In the genomic region with DNA sequence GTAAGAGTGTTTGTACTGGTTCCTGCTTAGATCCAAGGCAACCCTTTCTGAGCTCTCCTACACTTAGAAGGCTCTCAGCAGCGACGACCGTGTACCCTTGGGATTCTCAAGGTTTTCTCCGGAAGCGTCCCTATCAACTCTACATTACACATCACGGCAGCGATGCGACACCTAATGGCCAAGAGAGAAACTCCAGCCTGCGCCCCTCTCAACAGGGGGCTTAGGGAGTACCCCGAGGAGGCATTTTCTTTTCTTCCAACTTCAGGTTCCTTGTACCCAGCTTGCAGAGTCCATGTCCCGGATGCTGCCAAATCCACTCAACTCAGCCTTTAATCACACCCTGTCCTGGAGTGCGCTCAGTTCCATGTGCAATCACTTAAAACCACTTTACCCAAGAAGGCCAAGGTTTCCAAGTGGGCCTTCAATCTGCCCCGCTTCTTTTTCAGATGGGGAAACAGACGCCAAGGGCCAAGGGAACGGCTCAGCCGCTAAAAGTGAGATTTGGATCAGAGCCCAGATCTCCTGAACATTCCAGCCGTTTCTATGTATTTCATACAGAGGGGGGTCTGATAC, we compare ENCODE assay signal across 8 mouse cellular contexts.
DNase-seq lines count a peak whose midpoint lies in the region; ATAC-seq and TF ChIP-seq lines count a peak whose summit lies in the region.

No protein-coding gene starts in this region.

- WGBS in embryonic facial prominence, embryonic 13.5 days: 4% methylated on average over 17 of the region's 17 CpGs
- 8% methylated on average over 17 of the region's 17 CpGs for WGBS in heart, embryonic 16.5 days
- WGBS in liver, postnatal 0 days (ENCODE audit: insufficient replicate concordance): 18% methylated on average over 17 of the region's 17 CpGs
- 18% methylated on average over 17 of the region's 17 CpGs for WGBS in neural tube, embryonic 14.5 days

- H3K4me1 ChIP-seq in embryonic facial prominence, embryonic 13.5 days: peaks cover 16% of the 10 kb centered on the region; the same call in 1 of the 2 replicates
- peaks cover 8% of the 10 kb centered on the region for H3K4me1 ChIP-seq in heart, embryonic 16.5 days (ENCODE audit: control insufficient read depth, insufficient read depth, low read length)
- H3K4me1 ChIP-seq in liver, postnatal 0 days (ENCODE audit: insufficient read depth): peaks cover 15% of the 10 kb centered on the region
- no peaks in the 10 kb centered on the region; the same call in 1 of the 2 replicates for H3K4me1 ChIP-seq in neural tube, embryonic 14.5 days (ENCODE audit: control insufficient read depth, insufficient read depth, low read length)

- peak overlapping the region; percentile 12; the same call in 1 of the 2 replicates for H3K27ac ChIP-seq in embryonic facial prominence, embryonic 13.5 days
- H3K27ac ChIP-seq in heart, embryonic 16.5 days (ENCODE audit: low read length): peak overlapping the region; percentile 36; the same call in 1 of the 2 replicates
- no peak overlapping the region for H3K27ac ChIP-seq in liver, postnatal 0 days (ENCODE audit: low read depth)
- no peak overlapping the region for H3K27ac ChIP-seq in neural tube, embryonic 14.5 days (ENCODE audit: low read depth, low read length)

- peak; percentile 63 for DNase-seq in adrenal gland, postnatal 25 days
- DNase-seq in kidney, postnatal 14 days: peak; percentile 67
- peak; percentile 50 for DNase-seq in liver, postnatal 0 days
- DNase-seq in thymus, postnatal 10 days (ENCODE audit: low spot score in 2 of 2): peak; percentile 48 to 71

- peak overlapping the region; percentile 31 for H3K4me3 ChIP-seq in embryonic facial prominence, embryonic 13.5 days
- peak overlapping the region; percentile 47 for H3K4me3 ChIP-seq in heart, embryonic 16.5 days (ENCODE audit: low read length)
- H3K4me3 ChIP-seq in liver, postnatal 0 days (ENCODE audit: low read depth, low read length): no peak overlapping the region
- no peak overlapping the region for H3K4me3 ChIP-seq in neural tube, embryonic 14.5 days (ENCODE audit: low read depth, low read length)

- peak overlapping the region; percentile 55 for H3K4me2 ChIP-seq in embryonic facial prominence, embryonic 13.5 days
- H3K4me2 ChIP-seq in heart, embryonic 16.5 days (ENCODE audit: low read depth, low read length): peak overlapping the region; percentile 72
- peak overlapping the region; percentile 43 for H3K4me2 ChIP-seq in liver, postnatal 0 days (ENCODE audit: low read depth, low read length)
- H3K4me2 ChIP-seq in neural tube, embryonic 14.5 days (ENCODE audit: low read depth, low read length): peak overlapping the region; percentile 19

- H3K36me3 ChIP-seq in embryonic facial prominence, embryonic 13.5 days: no peaks in the 10 kb centered on the region
- H3K36me3 ChIP-seq in heart, embryonic 16.5 days (ENCODE audit: control insufficient read depth, insufficient read depth): no peaks in the 10 kb centered on the region
- no peaks in the 10 kb centered on the region for H3K36me3 ChIP-seq in liver, postnatal 0 days (replicated peaks; ENCODE audit: insufficient read depth, low read length)
- H3K36me3 ChIP-seq in neural tube, embryonic 14.5 days (ENCODE audit: control insufficient read depth, insufficient read depth, low read length): no peaks in the 10 kb centered on the region

- H3K27me3 ChIP-seq in embryonic facial prominence, embryonic 13.5 days: no peaks in the 10 kb centered on the region
- no peaks in the 10 kb centered on the region for H3K27me3 ChIP-seq in heart, embryonic 16.5 days (ENCODE audit: control insufficient read depth, insufficient read depth, low read length)
- H3K27me3 ChIP-seq in liver, postnatal 0 days (ENCODE audit: insufficient read depth, low read length): no peaks in the 10 kb centered on the region
- no peaks in the 10 kb centered on the region for H3K27me3 ChIP-seq in neural tube, embryonic 14.5 days (ENCODE audit: control insufficient read depth, insufficient read depth, low read length)

- peak overlapping the region; percentile 54 for H3K9ac ChIP-seq in embryonic facial prominence, embryonic 13.5 days
- peak overlapping the region; percentile 57 for H3K9ac ChIP-seq in heart, embryonic 16.5 days (ENCODE audit: low read length)
- H3K9ac ChIP-seq in liver, postnatal 0 days (replicated peaks): no peak overlapping the region
- H3K9ac ChIP-seq in neural tube, embryonic 14.5 days (replicated peaks; ENCODE audit: low read depth, low read length): no peak overlapping the region

- ATAC-seq in CD4-positive, CD25-positive, alpha-beta regulatory T cell, adult 4 months: peak; percentile 56
- peak; percentile 44; the same call in 1 of the 2 replicates for ATAC-seq in embryonic facial prominence, embryonic 13.5 days (ENCODE audit: insufficient number of reproducible peaks, insufficient read depth, low FRiP score, low TSS enrichment, low read depth)
- peak; percentile 25; the same call in 1 of the 2 replicates for ATAC-seq in heart, embryonic 16.5 days (replicated peaks; ENCODE audit: extremely low read depth, insufficient read depth, low FRiP score)
- ATAC-seq in liver, postnatal 0 days: no peak
- peak; percentile 59; the same call in 1 of the 2 replicates for ATAC-seq in neural tube, embryonic 14.5 days (ENCODE audit: low read depth)

- TF ChIP-seq EP300 in liver, postnatal 0 days (IDR thresholded peaks at IDR 0.05; ENCODE audit: low read depth): no peak

- H3K9me3 ChIP-seq in embryonic facial prominence, embryonic 13.5 days: no peaks in the 10 kb centered on the region
- no peaks in the 10 kb centered on the region for H3K9me3 ChIP-seq in heart, embryonic 16.5 days (replicated peaks; ENCODE audit: control insufficient read depth, low read length)
- H3K9me3 ChIP-seq in liver, postnatal 0 days (ENCODE audit: low read length): no peaks in the 10 kb centered on the region
- H3K9me3 ChIP-seq in neural tube, embryonic 14.5 days (ENCODE audit: control insufficient read depth, low read length): no peaks in the 10 kb centered on the region

- TF ChIP-seq CTCF in liver, postnatal 0 days (IDR thresholded peaks at IDR 0.05; ENCODE audit: low read depth): peak; percentile 76

Comparison
In these comparisons a context has a peak if more than half of its experiments do, and no peak if none do; other contexts are left out.
1. H3K27ac ChIP-seq: peak in embryonic facial prominence, embryonic 13.5 days (single experiment) and heart, embryonic 16.5 days (single experiment); none in liver, postnatal 0 days (single experiment) and neural tube, embryonic 14.5 days (single experiment).
2. H3K4me2 ChIP-seq: peak in every context shown above with its lines; median percentile 72 in heart, embryonic 16.5 days; 55 in embryonic facial prominence, embryonic 13.5 days; 43 in liver, postnatal 0 days; 19 in neural tube, embryonic 14.5 days.
3. H3K4me3 ChIP-seq: peak in embryonic facial prominence, embryonic 13.5 days (single experiment) and heart, embryonic 16.5 days (single experiment); none in liver, postnatal 0 days (single experiment) and neural tube, embryonic 14.5 days (single experiment).
4. H3K9ac ChIP-seq: peak in embryonic facial prominence, embryonic 13.5 days (single experiment) and heart, embryonic 16.5 days (single experiment); none in liver, postnatal 0 days (single experiment) and neural tube, embryonic 14.5 days (single experiment).
5. Peak in every context shown above with its lines, with median percentiles within 50 percentile points of each other: DNase-seq.